Mouse (Mus musculus) frontal cortex, adult (tissue): Measurements from ENCODE around the gene 1810037I17Rik.
"Not testable (repeated sequence)": the region's sequence is repeated elsewhere in the genome, so short reads cannot be mapped to it uniquely, and the experiment has no call there.

ENCODE experiments used
- ATAC-seq: cut with Nextera tagmentation; 2 replicates; pipeline ENCODE4 v1.9.2; 2017; ENCODE audit warnings: mild to moderate bottlenecking, moderate library complexity, mixed read lengths; ENCODE audit not compliant: low TSS enrichment

Gene 1810037I17Rik

GRCm38 (mm10) chr3:122932466-122932865, 8.5 kb downstream of the 1810037I17Rik start:
- no peak for ATAC-seq

GRCm38 (mm10) chr3:122937176-122937575, 13.2 kb downstream of the 1810037I17Rik start:
- not testable (repeated sequence) for ATAC-seq

GRCm38 (mm10) chr3:122939215-122939614, 15.2 kb downstream of the 1810037I17Rik start:
- peak; percentile 67; the same call in 1 of the 2 replicates for ATAC-seq

GRCm38 (mm10) chr3:122943387-122943890, 19.4 kb downstream of the 1810037I17Rik start:
- peak; percentile 60 for ATAC-seq

GRCm38 (mm10) chr3:122950129-122950528, 26.1 kb downstream of the 1810037I17Rik start:
- no peak for ATAC-seq

- no peak for ATAC-seq
Observed at GRCm38 (mm10) chr3:122964301-122964700, 40.3 kb downstream of the 1810037I17Rik start.

- ATAC-seq, result no peak
Observed at GRCm38 (mm10) chr3:122968391-122968790, 44.4 kb downstream of the 1810037I17Rik start.

- ATAC-seq, result no peak
Observed at GRCm38 (mm10) chr3:122972126-122972822, 48.3 kb downstream of the 1810037I17Rik start.

GRCm38 (mm10) chr3:122974833-122975232, 50.8 kb downstream of the 1810037I17Rik start:
- peak; percentile 22; the same call in 1 of the 2 replicates for ATAC-seq

GRCm38 (mm10) chr3:122975363-122975762, 51.4 kb downstream of the 1810037I17Rik start:
- peak; percentile 96 for ATAC-seq
